Mouse (Mus musculus) kidney, adult 18-20 months (tissue): ENCODE data around the gene Kdm4d.
"Not testable (repeated sequence)": the region's sequence is repeated elsewhere in the genome, so short reads cannot be mapped to it uniquely, and the experiment has no call there.

Experiments
- DNase-seq: peaks from one replicate; pipeline ENCODE4 v3.0.0; 2021

The Kdm4d gene

GRCm38 (mm10) chr9:14500023-14500915, at the start of gene Kdm4d, which contains the start of gene Cwc15:
TSS of gene Kdm4d (minus strand) at chr9:14500482.
TSS of gene Cwc15 (plus strand) at chr9:14500617.
- peak; percentile 90 for DNase-seq

GRCm38 (mm10) chr9:14548366-14548761, 48.1 kb upstream of the Kdm4d start:
- DNase-seq = no peak

GRCm38 (mm10) chr9:14547584-14548365, 47.5 kb upstream of the Kdm4d start:
- no peak for DNase-seq

GRCm38 (mm10) chr9:14544034-14544757, 43.9 kb upstream of the Kdm4d start:
- no peak for DNase-seq

DNA sequence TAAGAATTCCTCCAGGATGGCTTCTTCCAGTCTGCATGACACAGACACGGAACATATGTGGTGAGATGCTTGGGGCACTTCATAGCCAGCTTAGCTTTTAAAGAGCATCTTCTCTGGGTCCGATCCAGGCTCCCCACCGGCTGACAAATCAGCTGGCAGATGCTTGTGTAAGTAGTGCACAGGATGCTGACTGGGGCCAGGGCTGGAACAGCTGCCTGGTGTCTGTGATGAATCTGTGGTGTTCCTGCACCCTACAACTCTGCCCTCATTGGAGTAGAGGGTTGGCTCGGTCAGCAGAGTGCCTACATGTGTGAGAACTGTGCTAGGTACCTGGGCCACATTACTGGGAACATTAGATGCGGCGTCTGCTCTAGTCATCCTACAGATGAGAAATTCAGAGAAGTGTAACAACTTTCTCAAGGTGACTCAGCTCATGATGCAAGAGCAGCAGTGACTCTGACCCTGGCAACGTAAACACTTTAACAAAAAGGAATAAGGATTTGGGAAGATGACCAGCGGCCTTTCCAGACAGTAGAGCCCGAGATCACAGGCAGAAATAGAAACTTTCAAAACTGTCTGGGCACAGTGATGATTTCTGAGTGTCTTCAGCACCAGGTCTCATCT, 34.7 kb upstream of the Kdm4d start:
- DNase-seq = no peak

DNA sequence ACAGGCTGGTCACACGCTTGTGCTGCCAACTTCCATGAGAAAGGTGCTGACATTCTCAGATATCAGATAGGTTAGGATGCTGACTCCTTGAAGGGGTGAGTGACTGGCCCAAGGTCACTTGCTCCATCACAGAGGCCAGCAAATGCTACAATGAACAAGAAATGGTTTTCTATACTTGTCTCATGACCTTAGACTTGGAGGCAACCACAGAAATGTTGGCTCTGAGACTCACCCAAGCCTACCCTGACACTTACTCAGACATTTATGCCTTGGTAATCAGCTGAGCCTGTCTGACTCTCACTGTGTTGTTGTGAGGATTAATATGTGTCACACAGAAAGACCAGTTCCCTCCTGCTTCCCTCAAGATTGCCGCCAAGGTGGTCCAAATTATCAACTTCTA, 33.4 kb upstream of the Kdm4d start:
- DNase-seq = no peak

DNA sequence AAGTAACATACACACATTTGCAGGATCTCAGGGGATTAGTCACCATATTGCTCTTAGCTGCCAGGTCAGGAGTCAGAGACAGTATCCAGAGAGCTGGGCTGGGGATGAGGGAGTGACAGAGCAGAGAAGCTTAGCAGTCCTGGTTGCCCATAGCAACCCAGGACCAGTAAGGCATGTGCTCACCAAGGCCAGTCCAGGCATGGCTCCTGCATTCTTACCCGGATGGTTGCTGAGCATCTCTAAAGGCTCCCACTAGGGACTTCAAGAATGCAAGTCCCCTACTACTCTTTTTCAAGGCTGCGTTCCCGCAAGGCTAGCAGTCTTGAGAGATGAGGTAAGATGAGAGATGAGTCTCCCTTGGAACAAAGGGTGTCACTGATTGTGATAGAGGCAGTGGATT, 32.0 kb upstream of the Kdm4d start:
- DNase-seq = no peak

DNA sequence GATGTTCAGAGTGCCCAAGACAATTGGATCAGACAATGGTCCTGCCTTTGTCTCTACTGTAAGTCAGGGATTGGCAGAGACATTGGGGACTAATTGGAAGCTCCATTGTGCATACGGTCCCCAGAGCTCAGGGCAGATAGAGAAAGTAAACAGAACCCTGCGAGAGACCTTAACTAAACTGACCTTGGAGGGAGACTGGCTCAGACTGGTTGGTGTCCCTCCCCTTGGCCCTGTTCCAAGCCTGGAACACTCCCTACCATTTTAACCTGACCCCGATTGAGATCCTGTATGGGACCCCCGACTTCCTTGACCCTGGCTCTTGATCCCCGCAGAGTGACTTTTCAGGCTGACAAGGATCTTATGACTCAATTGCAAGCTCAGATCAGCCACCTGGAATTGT, 29.7 kb upstream of the Kdm4d start:
- DNase-seq = no peak

DNA sequence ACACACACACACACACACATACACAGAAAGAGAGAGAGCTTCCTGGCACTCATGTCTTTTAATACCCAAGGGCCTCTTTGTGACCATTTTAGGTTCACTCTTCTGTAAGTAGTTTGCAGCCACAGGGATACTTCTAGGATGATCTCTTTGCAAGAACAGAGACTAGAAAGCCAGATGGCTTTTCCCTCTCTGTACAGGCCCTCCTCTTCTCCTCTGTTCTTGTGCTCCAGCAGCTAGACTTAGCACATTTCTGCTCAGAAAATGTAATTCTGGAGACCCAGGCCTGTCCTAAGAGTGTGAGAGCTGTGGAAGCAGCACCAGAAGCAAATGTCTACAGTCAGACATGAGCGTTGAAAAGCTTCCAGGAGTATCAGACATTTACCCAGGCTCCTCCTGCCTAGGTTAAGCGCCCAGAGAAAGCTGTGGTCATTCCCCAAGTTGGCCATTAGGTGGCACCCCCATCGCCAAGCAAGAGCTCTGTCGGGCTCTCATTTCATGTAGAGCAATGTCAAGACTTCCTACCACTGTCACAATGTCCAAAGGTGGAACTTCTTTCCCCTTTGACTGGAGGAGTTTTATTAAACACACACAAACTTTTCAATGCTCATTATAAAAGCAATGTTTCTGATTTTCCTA, 23.2 kb upstream of the Kdm4d start:
- peak; percentile 79 for DNase-seq

DNA sequence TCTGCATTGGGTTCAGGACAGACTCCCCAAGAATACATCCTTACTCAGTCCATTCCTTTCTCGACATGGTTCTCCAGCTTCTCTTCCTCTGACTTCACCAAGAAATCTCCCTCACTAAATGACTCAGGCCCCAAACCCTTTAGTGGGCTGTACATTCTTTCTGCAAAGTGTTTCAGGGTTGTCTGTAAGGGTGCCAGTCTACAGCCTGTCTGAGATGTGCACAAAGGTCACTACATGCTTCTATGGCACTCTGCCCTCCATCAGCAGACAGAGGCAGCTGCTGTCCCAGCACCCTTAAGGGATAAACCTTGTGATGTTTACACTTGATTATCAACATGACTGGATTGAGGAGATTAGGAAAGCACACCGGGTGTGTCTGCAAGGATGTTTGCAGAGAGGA, 21.4 kb upstream of the Kdm4d start:
- DNase-seq = no peak

- DNase-seq = no peak
These were observed 20.8 kb upstream of the Kdm4d start for GRCm38 (mm10) chr9:14520971-14521670.

DNA sequence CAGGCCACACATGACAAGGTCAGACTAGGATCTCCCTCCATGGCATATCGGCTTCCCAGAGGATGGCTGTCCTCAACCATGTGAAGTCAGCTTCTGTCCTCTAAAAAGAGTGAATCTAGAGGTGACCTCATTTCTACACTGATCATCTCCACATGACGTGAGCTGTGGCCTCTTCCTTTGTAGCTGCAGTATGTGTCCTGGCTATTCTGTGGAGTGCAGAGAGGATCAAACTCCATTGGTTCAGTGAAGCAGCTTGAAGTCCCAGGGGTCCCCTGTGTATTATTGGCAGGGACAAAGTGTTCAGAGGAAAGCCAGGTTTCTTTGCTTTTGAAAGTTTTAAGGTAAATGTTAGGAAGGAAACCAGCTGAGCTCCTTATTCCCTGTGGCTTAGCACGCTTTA, 17.8 kb upstream of the Kdm4d start:
- no peak for DNase-seq

GRCm38 (mm10) chr9:14517296-14517695, 17.0 kb upstream of the Kdm4d start:
- DNase-seq = no peak

- DNase-seq = peak; percentile 16
These were observed 12.6 kb upstream of the Kdm4d start for GRCm38 (mm10) chr9:14512633-14513445.

DNA sequence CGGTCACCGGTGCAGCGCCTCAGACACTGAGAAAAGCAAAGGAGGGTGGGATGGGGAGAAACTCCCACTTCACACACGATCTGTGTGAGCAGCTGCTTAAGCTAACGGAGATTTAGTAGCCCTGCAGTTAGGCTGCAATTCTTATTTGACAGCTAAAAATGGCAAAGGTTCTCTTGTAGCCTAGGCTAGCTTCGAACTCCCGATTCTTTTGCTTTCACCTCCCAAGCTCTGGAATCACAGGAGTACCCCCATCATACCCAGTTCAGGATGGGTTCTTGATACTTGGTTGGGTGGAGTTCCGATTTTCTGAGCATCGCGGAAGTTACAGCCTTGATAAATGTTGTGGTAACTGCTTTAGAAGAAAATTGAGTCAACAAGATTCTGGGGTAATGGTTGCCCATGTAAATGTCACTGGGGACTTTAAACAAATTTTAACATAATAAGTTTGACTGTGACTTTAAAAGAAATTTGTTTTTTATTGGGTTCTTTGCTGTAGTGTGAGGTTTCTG, 688 bp upstream of the Kdm4d start:
- no peak for DNase-seq

DNA sequence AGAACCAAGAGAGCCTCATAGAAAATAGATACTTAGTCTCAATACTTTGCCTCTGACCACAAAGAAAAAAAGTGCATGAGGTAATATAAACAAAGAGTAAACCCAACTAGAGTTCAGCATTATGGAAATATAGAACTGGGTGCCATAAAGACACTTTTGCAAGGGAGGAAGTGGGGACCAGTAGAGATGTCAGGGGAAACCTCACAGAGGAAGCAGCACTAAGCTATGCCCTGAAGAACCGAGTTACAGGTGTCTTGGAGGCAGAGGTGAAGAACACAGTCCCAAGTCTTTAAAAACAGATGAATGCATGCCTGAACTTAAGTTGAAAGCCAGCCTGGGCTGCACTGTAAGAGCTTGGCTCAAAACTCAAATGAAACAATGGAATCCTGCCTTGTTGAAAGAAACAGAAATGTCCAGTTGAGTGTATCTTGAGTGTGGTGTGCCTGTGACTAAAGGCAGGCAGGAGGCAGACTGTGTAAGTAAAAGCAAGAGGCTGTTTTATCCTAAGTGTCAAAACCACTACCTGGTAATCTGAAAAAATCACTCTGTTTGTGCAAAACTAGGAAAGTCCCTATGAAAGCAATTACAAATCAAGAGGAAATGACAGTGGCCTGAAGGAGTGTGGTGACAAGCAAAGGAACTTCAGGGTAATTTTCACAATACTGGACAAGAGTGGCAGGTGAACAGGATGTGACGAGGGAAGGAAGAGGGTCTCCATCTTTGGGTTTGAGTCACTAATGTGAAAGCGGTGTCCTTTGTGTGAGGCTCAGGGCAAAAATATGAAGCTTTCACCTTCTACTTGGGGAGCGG, 1.2 kb downstream of the Kdm4d start:
- DNase-seq = no peak

DNA sequence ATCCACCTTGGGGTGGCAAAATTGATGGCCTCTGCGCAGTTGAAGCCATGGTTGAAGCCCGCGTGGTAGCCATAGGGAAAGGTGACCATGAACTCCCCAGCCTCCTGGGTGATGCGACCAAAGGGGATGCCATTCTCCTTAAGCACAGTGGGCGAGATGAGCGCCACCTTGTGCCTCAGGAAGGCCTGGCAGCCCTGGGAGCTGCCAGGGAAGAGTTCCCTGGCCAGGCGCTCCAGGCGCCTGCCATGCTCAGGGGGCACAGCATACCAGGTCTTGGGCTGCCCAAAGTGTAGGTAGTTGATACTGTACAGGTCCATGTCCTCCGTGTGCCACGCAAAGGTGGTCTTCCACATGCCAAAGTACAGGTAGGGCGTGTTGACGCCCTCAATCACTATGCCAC, 36.6 kb downstream of the Kdm4d start:
- not testable (repeated sequence) for DNase-seq

DNA sequence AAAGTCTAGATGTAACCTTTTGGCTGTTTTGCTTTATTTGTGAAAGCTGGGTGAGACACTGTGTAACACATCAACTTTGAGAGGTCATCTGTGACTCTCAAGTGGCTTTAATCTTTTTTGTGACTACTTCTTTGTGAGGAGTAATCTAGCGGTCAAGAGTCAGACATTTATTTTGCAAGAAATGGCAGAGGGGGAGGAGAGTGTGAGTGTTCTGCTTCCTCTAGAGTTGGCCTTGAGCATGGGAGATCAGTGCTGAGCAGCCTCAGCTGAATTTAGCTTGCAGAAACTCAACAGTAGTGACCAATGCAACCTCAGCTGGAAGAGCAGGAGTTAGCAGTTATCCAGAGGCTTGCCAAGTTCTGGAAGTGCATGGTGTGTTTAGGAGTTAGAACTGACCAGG, 37.7 kb downstream of the Kdm4d start:
- not testable (repeated sequence) for DNase-seq

DNA sequence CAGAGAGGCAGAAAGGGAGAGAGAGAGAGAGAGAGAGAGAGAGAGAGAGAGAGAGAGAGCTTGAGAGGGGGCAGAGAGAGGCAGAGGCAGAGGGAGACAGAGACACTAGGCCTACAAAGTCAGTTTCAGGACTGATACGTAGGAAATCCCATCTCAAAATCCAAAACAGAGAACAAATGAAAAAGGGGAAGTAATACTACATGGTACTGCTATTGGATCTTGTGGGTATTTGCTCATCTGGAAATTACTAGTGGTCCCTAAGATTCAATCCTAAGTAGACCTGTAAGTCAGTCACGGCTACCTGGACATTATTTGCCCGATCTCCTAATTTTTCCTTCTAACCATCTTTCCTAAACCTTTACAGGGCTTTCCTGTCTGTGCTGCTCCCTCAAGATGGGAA, 44.0 kb downstream of the Kdm4d start:
- DNase-seq = no peak

GRCm38 (mm10) chr9:14451120-14451519, 49.2 kb downstream of the Kdm4d start:
- not testable (repeated sequence) for DNase-seq
